Mouse (Mus musculus) layer of hippocampus, adult 11-12 months (tissue): ENCODE data around the gene Zcwpw1.
"Not testable (repeated sequence)": the region's sequence is repeated elsewhere in the genome, so short reads cannot be mapped to it uniquely, and the experiment has no call there.

Experiments used
- DNase-seq: peaks from one replicate; pipeline ENCODE4 v3.0.0; 2022; ENCODE audit warnings: low spot score

Gene Zcwpw1

GRCm38 (mm10) chr5:137787151-137787928, at the start of gene Zcwpw1, which contains the start of gene Mepce:
Gene Zcwpw1, plus strand, starts transcription at chr5:137787798.
Gene Mepce, minus strand, starts transcription at chr5:137787655.
- peak; percentile 95 for DNase-seq

GRCm38 (mm10) chr5:137738516-137738915, 49.1 kb upstream of the Zcwpw1 start:
- no peak for DNase-seq

- DNase-seq: no peak
These were observed 48.1 kb upstream of the Zcwpw1 start for GRCm38 (mm10) chr5:137739471-137739870.

GRCm38 (mm10) chr5:137740506-137740905, 47.1 kb upstream of the Zcwpw1 start:
- no peak for DNase-seq

- peak; percentile 80 for DNase-seq
These were observed 46.3 kb upstream of the Zcwpw1 start, which contains the start of gene Nyap1 for GRCm38 (mm10) chr5:137741023-137741931. Gene Nyap1, minus strand, starts transcription at chr5:137741607.

GRCm38 (mm10) chr5:137742048-137742447, 45.5 kb upstream of the Zcwpw1 start:
- no peak for DNase-seq

GRCm38 (mm10) chr5:137742836-137743235, 44.8 kb upstream of the Zcwpw1 start:
- no peak for DNase-seq

GRCm38 (mm10) chr5:137744197-137744596, 43.4 kb upstream of the Zcwpw1 start:
- no peak for DNase-seq

GRCm38 (mm10) chr5:137745214-137746171, 42.1 kb upstream of the Zcwpw1 start, which contains the start of gene Tsc22d4:
Gene Tsc22d4, plus strand, starts transcription at chr5:137745730.
- peak; percentile 90 for DNase-seq

- DNase-seq: no peak
These were observed 41.2 kb upstream of the Zcwpw1 start for GRCm38 (mm10) chr5:137746282-137746850.

- DNase-seq: no peak
These were observed 40.7 kb upstream of the Zcwpw1 start for GRCm38 (mm10) chr5:137746851-137747325.

- DNase-seq: no peak
These were observed 40.2 kb upstream of the Zcwpw1 start for GRCm38 (mm10) chr5:137747326-137747961.

- DNase-seq: no peak
These were observed 39.3 kb upstream of the Zcwpw1 start for GRCm38 (mm10) chr5:137748130-137748770.

- no peak for DNase-seq
These were observed 38.3 kb upstream of the Zcwpw1 start for GRCm38 (mm10) chr5:137749196-137749836.

GRCm38 (mm10) chr5:137750212-137750611, 37.4 kb upstream of the Zcwpw1 start:
- DNase-seq: not testable (repeated sequence)

- no peak for DNase-seq
These were observed 36.2 kb upstream of the Zcwpw1 start for GRCm38 (mm10) chr5:137751221-137751887.

- no peak for DNase-seq
These were observed 35.6 kb upstream of the Zcwpw1 start for GRCm38 (mm10) chr5:137751988-137752387.

GRCm38 (mm10) chr5:137753111-137753832, 34.3 kb upstream of the Zcwpw1 start:
- no peak for DNase-seq
